Mouse (Mus musculus) T-helper 2 cell (primary cell): ENCODE measurements around the gene Barx1.

Experiments used
- in situ Hi-C: fragments of 300-600 bp; cut with MboI, MseI; formaldehyde crosslinking; loops from one replicate; pipeline ENCODE4 v1.15.1; 2025; ENCODE audit warnings: high pct_unique_total_duplicates

The Barx1 gene

DNA sequence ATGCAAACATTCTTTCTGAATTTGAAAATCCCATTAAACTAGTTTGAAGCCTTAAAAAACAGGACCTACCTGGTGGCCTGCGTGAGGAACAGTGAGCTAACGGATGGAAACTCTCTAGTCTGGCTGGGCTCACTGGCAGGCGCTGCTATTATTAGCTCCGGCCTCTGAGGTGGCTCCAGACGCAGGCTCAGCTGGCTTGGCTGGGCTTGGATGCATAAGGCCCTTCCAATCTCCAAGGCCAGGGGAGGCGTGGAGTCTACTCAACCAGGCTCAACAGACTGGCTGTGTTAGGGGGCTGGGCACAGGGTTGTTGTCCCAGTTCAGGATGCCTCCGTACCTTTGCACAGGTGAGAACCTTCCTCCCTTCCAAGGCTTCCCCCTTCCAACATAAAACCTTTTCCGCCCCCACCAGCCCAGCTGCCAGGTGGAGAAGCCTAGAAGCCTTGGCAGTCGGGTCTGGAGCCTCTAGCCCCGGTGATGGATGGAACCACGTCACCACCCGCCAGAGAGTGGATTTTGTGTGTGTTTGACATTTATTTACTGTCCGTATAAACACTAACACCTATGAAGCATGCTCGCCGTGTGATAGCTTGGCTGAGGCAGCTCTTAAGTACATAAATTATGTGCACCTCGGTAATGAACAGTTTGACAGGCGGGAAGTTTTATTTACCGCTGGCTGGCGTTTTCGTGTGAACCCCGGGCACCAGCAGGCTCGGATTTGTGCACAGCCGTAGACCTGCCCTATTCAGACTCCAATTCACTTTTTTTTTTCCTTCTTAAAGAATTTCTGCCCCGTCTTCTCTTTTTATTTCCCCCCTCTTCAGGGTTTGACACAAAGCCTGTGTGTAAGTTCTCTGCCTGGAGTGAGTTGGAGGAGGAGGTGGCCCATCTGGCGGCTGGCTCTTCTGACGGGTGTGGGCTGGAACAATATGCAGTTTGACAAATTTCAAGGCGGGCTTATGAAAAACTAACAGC is 31.6 kb downstream of the Barx1 start:
- in situ Hi-C loops: loop anchor here (10.0 kb wide), 1 partner anchor 1360 kb away; no protein-coding TSS in a partner anchor

DNA sequence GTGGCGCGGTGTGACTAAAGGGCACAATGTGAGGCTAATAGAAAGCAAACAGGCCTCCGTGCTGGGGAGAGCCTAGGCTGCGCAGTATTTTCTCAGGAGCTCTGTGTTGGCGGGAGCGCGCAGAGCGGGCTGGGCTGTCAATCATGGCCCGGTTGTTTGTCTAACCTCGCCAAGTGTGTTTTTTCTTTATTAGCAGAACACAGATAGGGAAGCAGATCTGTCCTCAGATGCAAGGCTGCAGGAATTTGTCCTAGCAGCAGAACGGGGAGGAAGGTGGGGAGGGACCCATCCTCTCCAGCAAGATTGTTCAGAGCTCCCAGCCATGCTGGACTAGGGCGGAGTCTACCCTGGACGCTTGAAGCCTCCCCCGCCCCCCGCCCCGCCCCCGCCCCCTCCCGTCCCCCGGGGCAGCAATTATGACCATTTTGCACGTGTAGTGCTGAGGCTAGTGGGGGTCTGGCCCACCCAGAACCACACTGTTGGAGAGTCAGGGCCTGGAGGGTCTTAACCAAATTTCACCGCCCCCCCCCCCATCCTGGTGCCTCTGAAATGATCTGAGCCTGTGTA is 43.7 kb downstream of the Barx1 start:
- in situ Hi-C loops: no loop called here

DNA sequence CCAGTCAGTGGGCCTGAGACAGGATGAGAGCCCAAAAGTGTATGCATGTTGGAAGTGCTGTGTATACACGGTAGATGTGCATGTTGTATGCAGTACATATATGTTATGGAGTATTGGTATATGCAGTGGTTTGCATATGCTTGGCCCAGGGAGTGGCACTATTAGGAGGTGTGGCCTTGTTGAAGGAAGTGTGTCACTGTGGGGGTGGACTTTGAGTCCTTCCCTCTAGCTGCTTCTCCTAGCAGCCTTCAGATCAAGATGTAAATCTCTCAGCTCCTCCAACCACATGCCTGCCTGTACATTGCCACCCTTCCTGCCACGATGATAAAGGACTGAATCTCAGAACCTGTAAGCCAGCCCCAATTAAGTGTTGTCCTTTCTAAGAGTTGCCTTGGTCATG is 49.9 kb downstream of the Barx1 start:
- in situ Hi-C loops: no loop called here

GRCm38 (mm10) chr13:48716075-48716474 is 53.3 kb downstream of the Barx1 start:
- in situ Hi-C loops: no loop called here
